In genomic region chr3:96561946-96562681, GRCm38 (mm10) we compare ENCODE assay signal across 8 mouse cellular contexts. TPM values are rescaled to one million over a fixed set of nuclear protein-coding genes. Genes with fewer than 3 reads are reported as not detected.
DNase-seq lines count a peak whose midpoint lies in the region; ATAC-seq and TF ChIP-seq lines count a peak whose summit lies in the region.

No protein-coding gene starts in this region.

- H3K9ac ChIP-seq in embryonic facial prominence, embryonic 13.5 days, result no peak overlapping the region
- H3K9ac ChIP-seq in intestine, postnatal 0 days (ENCODE audit: low read depth, low read length), result peak overlapping the region; percentile 23; the same call in 1 of the 2 replicates

- no peak overlapping the region; the same call in 1 of the 2 replicates for H3K4me2 ChIP-seq in embryonic facial prominence, embryonic 13.5 days
- H3K4me2 ChIP-seq in intestine, postnatal 0 days (replicated peaks; ENCODE audit: low read depth), result peak overlapping the region; percentile 72

- H3K27me3 ChIP-seq in embryonic facial prominence, embryonic 13.5 days, result no peaks in the 10 kb centered on the region
- no peaks in the 10 kb centered on the region for H3K27me3 ChIP-seq in intestine, postnatal 0 days (replicated peaks; ENCODE audit: control insufficient read depth, insufficient read depth, low read length)
- no peaks in the 10 kb centered on the region for H3K27me3 ChIP-seq in thymus, adult 2 months (ENCODE audit: control insufficient read depth, insufficient read depth, low read length)

- no peak for ATAC-seq in embryonic facial prominence, embryonic 13.5 days (ENCODE audit: insufficient number of reproducible peaks, insufficient read depth, low FRiP score, low TSS enrichment, low read depth)
- no peak for ATAC-seq in intestine, postnatal 0 days

- DNase-seq in lung, adult 2 months, result no peak
- DNase-seq in lung, postnatal 14 days, result no peak
- DNase-seq in naive thymus-derived CD4-positive, alpha-beta T cell, adult 2 months (ENCODE audit: low read depth), result peak; percentile 43
- DNase-seq in left cerebral cortex, postnatal 25 days (ENCODE audit: low spot score in 2 of 2), result no peak
- DNase-seq in thymus, adult 2 months, result no peak
- no peak for DNase-seq in testis, postnatal 14 days (ENCODE audit: low spot score)

- intact Hi-C loops in left cerebral cortex, postnatal 25 days (cut with DNase I), result no loop called here

- TF ChIP-seq CTCF in lung, adult 2 months (IDR thresholded peaks at IDR 0.05; ENCODE audit: insufficient read depth, low read length), result no peak
- no peak for TF ChIP-seq CTCF in intestine, postnatal 0 days (IDR thresholded peaks at IDR 0.05; ENCODE audit: low read depth)
- TF ChIP-seq CTCF in thymus, adult 2 months (IDR thresholded peaks at IDR 0.05; ENCODE audit: borderline replicate concordance, control insufficient read depth, extremely low read depth, insufficient read depth, low read length, poor library complexity), result no peak

- peaks cover 22% of the 10 kb centered on the region for H3K36me3 ChIP-seq in embryonic facial prominence, embryonic 13.5 days
- peaks cover 25% of the 10 kb centered on the region for H3K36me3 ChIP-seq in intestine, postnatal 0 days (ENCODE audit: control insufficient read depth, insufficient read depth)
- peaks cover 26% of the 10 kb centered on the region for H3K36me3 ChIP-seq in thymus, adult 2 months (ENCODE audit: control insufficient read depth, insufficient read depth, low read length)

- WGBS in lung, adult 2 months, result 18% methylated on average over 10 of the region's 10 CpGs
- 56% methylated on average over 10 of the region's 10 CpGs for WGBS in embryonic facial prominence, embryonic 13.5 days
- 25% methylated on average over 10 of the region's 10 CpGs for WGBS in intestine, postnatal 0 days
- WGBS in thymus, adult 2 months, result 81% methylated on average over 10 of the region's 10 CpGs

- H3K9me3 ChIP-seq in embryonic facial prominence, embryonic 13.5 days, result no peaks in the 10 kb centered on the region
- H3K9me3 ChIP-seq in intestine, postnatal 0 days (ENCODE audit: control insufficient read depth), result no peaks in the 10 kb centered on the region

- TF ChIP-seq POLR2A in lung, adult 2 months (IDR thresholded peaks at IDR 0.05; ENCODE audit: borderline replicate concordance, extremely low read depth, low read depth, low read length), result peak; percentile 85
- no peak for TF ChIP-seq POLR2A in thymus, adult 2 months (IDR thresholded peaks at IDR 0.05; ENCODE audit: control insufficient read depth, extremely low read depth, insufficient read depth, low read length, poor library complexity)

- peak overlapping the region; percentile 66 for H3K27ac ChIP-seq in embryonic facial prominence, embryonic 13.5 days
- H3K27ac ChIP-seq in intestine, postnatal 0 days (ENCODE audit: low read depth, low read length), result peak overlapping the region; percentile 63; the same call in 1 of the 2 replicates
- H3K27ac ChIP-seq in thymus, adult 2 months (ENCODE audit: control insufficient read depth, insufficient read depth, low read length), result no peak overlapping the region; the same call in 1 of the 2 replicates

- H3K4me3 ChIP-seq in lung, adult 2 months (replicated peaks; ENCODE audit: extremely low read depth, low read depth, low read length), result peak overlapping the region; percentile 70
- H3K4me3 ChIP-seq in embryonic facial prominence, embryonic 13.5 days, result no peak overlapping the region
- H3K4me3 ChIP-seq in intestine, postnatal 0 days (ENCODE audit: low read depth, low read length), result peak overlapping the region; percentile 65
- H3K4me3 ChIP-seq in thymus, adult 2 months (ENCODE audit: control insufficient read depth, insufficient read depth, low read length), result no peak overlapping the region

- peaks cover 17% of the 10 kb centered on the region for H3K4me1 ChIP-seq in lung, adult 2 months (ENCODE audit: control insufficient read depth, insufficient read depth, low read length)
- peaks cover 34% of the 10 kb centered on the region for H3K4me1 ChIP-seq in embryonic facial prominence, embryonic 13.5 days
- 0 out of 2 replicates have a peak, but pooled peaks cover 7% of the 10 kb centered on the region for H3K4me1 ChIP-seq in intestine, postnatal 0 days (replicated peaks; ENCODE audit: control insufficient read depth, insufficient read depth, low read length)
- peaks cover 55% of the 10 kb centered on the region for H3K4me1 ChIP-seq in thymus, adult 2 months (replicated peaks; ENCODE audit: control insufficient read depth, insufficient read depth, low read length)

RNA-seq across cellular contexts. Expression of gene Txnip, which starts 4.4 kb away (rescaled TPM):
- polyA plus RNA-seq in lung, adult 2 months (2012; rRNA removed), result 687 and 806 TPM in 2 replicates
- 113 and 137 TPM in 2 replicates for polyA plus RNA-seq in embryonic facial prominence, embryonic 13.5 days (2015; fragmentation: Nextera tagmentation; extraction: Ambion mirVana)
- 244 and 254 TPM in 2 replicates for polyA plus RNA-seq in intestine, postnatal 0 days (2015; fragmentation: Nextera tagmentation; extraction: Ambion mirVana)
- total RNA-seq in left cerebral cortex, postnatal 25 days (2021), result 10 to 100 TPM; 18.3 to 18.5 TPM
- polyA plus RNA-seq in thymus, adult 2 months (2012; rRNA removed), result 587 and 719 TPM in 2 replicates

RNA-seq across cellular contexts. Expression of gene Gm16253, which starts 14.7 kb away (rescaled TPM):
- polyA plus RNA-seq in lung, adult 2 months (2012; rRNA removed), result not detected in 2 replicates
- polyA plus RNA-seq in embryonic facial prominence, embryonic 13.5 days (2015; fragmentation: Nextera tagmentation; extraction: Ambion mirVana), result 1.3 and 1.5 TPM in 2 replicates
- 0.31 and 0.41 TPM in 2 replicates for polyA plus RNA-seq in intestine, postnatal 0 days (2015; fragmentation: Nextera tagmentation; extraction: Ambion mirVana)
- total RNA-seq in left cerebral cortex, postnatal 25 days (2021), result not detected
- not detected in 2 replicates for polyA plus RNA-seq in thymus, adult 2 months (2012; rRNA removed)

RNA-seq across cellular contexts. Expression of gene Polr3gl, which starts 31.9 kb away (rescaled TPM):
- polyA plus RNA-seq in lung, adult 2 months (2012; rRNA removed), result 18.3 and 21.3 TPM in 2 replicates
- 53.7 and 56.7 TPM in 2 replicates for polyA plus RNA-seq in embryonic facial prominence, embryonic 13.5 days (2015; fragmentation: Nextera tagmentation; extraction: Ambion mirVana)
- polyA plus RNA-seq in intestine, postnatal 0 days (2015; fragmentation: Nextera tagmentation; extraction: Ambion mirVana), result 16.4 and 18.7 TPM in 2 replicates
- 10 to 100 TPM; 20.7 to 21.2 TPM for total RNA-seq in left cerebral cortex, postnatal 25 days (2021)
- 17.8 and 18.2 TPM in 2 replicates for polyA plus RNA-seq in thymus, adult 2 months (2012; rRNA removed)

RNA-seq across cellular contexts. Expression of gene Ankrd34a, which starts 34.3 kb away (rescaled TPM):
- 0.27 and 0.44 TPM in 2 replicates for polyA plus RNA-seq in lung, adult 2 months (2012; rRNA removed)
- polyA plus RNA-seq in embryonic facial prominence, embryonic 13.5 days (2015; fragmentation: Nextera tagmentation; extraction: Ambion mirVana), result 3.1 and 3.2 TPM in 2 replicates
- 0.92 and 1.3 TPM in 2 replicates for polyA plus RNA-seq in intestine, postnatal 0 days (2015; fragmentation: Nextera tagmentation; extraction: Ambion mirVana)
- 10 to 100 TPM; 73.5 to 74.2 TPM for total RNA-seq in left cerebral cortex, postnatal 25 days (2021)
- polyA plus RNA-seq in thymus, adult 2 months (2012; rRNA removed), result 0.18 and 0.49 TPM in 2 replicates

RNA-seq across cellular contexts. Expression of gene Hfe2, which starts 37.1 kb away (rescaled TPM):
- polyA plus RNA-seq in lung, adult 2 months (2012; rRNA removed), result 4.6 and 13.8 TPM in 2 replicates
- polyA plus RNA-seq in embryonic facial prominence, embryonic 13.5 days (2015; fragmentation: Nextera tagmentation; extraction: Ambion mirVana), result 1.5 and 1.9 TPM in 2 replicates
- 0.07 TPM in 1 of 2 replicates, not detected in the other for polyA plus RNA-seq in intestine, postnatal 0 days (2015; fragmentation: Nextera tagmentation; extraction: Ambion mirVana)
- total RNA-seq in left cerebral cortex, postnatal 25 days (2021), result 1 to 10 TPM in 1 of 2 experiments, under 1 TPM in 1; 0.85 to 1.4 TPM
- 1.3 and 10.4 TPM in 2 replicates for polyA plus RNA-seq in thymus, adult 2 months (2012; rRNA removed)

Comparison
In these comparisons a context has a peak if more than half of its experiments do, and no peak if none do; other contexts are left out.
1. H3K4me3 ChIP-seq: peak in lung, adult 2 months (single experiment) and intestine, postnatal 0 days (single experiment); none in embryonic facial prominence, embryonic 13.5 days (single experiment) and thymus, adult 2 months (single experiment).